Comparison of ENCODE assay signal across 8 mouse cellular contexts in genomic region chr5:118562206-118562605, GRCm38 (mm10). TPM values are rescaled to one million over a fixed set of nuclear protein-coding genes. Genes with fewer than 3 reads are reported as not detected.
DNase-seq lines count a peak whose midpoint lies in the region; ATAC-seq and TF ChIP-seq lines count a peak whose summit lies in the region.

No protein-coding gene starts in this region.

- DNase-seq in layer of hippocampus, adult 2 months (ENCODE audit: low spot score in 2 of 2) = no peak
- DNase-seq in layer of hippocampus, adult 8-10 months (ENCODE audit: low spot score in 2 of 2) = no peak
- no peak for DNase-seq in embryonic facial prominence, embryonic 14.5 days (ENCODE audit: low spot score)
- DNase-seq in frontal cortex, adult 2 months (ENCODE audit: extremely low spot score in 1 of 2, low spot score in 1 of 2) = no peak
- no peak for DNase-seq in adrenal gland, postnatal 36 days
- DNase-seq in frontal cortex, postnatal 36 days (ENCODE audit: low spot score in 2 of 2) = no peak

- no peaks in the 10 kb centered on the region for H3K27me3 ChIP-seq in embryonic facial prominence, embryonic 14.5 days (replicated peaks; ENCODE audit: control insufficient read depth, insufficient read depth, low read length)
- no peaks in the 10 kb centered on the region for H3K27me3 ChIP-seq in intestine, postnatal 0 days (replicated peaks; ENCODE audit: control insufficient read depth, insufficient read depth, low read length)
- H3K27me3 ChIP-seq in neural tube, embryonic 13.5 days = no peaks in the 10 kb centered on the region

- H3K9ac ChIP-seq in embryonic facial prominence, embryonic 14.5 days (ENCODE audit: low read depth, low read length) = peak overlapping the region; percentile 94
- no peak overlapping the region for H3K9ac ChIP-seq in intestine, postnatal 0 days (ENCODE audit: low read depth, low read length)
- peak overlapping the region; percentile 95 for H3K9ac ChIP-seq in neural tube, embryonic 13.5 days

- ATAC-seq in embryonic facial prominence, embryonic 14.5 days (ENCODE audit: low read depth) = no peak
- no peak for ATAC-seq in intestine, postnatal 0 days
- no peak for ATAC-seq in neural tube, embryonic 13.5 days (ENCODE audit: low read depth)

- H3K4me1 ChIP-seq in embryonic facial prominence, embryonic 14.5 days (ENCODE audit: control insufficient read depth, insufficient read depth, low read length) = peaks cover 35% of the 10 kb centered on the region
- peaks cover 11% of the 10 kb centered on the region; the same call in 1 of the 2 replicates for H3K4me1 ChIP-seq in intestine, postnatal 0 days (replicated peaks; ENCODE audit: control insufficient read depth, insufficient read depth, low read length)
- H3K4me1 ChIP-seq in neural tube, embryonic 13.5 days (replicated peaks) = peaks cover 63% of the 10 kb centered on the region

- TF ChIP-seq CTCF in layer of hippocampus, adult 2 months (conservative IDR thresholded peaks at IDR 0.05) = no peak
- TF ChIP-seq CTCF in intestine, postnatal 0 days (IDR thresholded peaks at IDR 0.05; ENCODE audit: low read depth) = no peak

- peak overlapping the region; percentile 79 for H3K4me2 ChIP-seq in embryonic facial prominence, embryonic 14.5 days (ENCODE audit: low read depth, low read length)
- H3K4me2 ChIP-seq in intestine, postnatal 0 days (replicated peaks; ENCODE audit: low read depth) = peak overlapping the region; percentile 90
- H3K4me2 ChIP-seq in neural tube, embryonic 13.5 days = peak overlapping the region; percentile 72

- no peaks in the 10 kb centered on the region for H3K9me3 ChIP-seq in embryonic facial prominence, embryonic 14.5 days (ENCODE audit: control insufficient read depth, low read length)
- no peaks in the 10 kb centered on the region for H3K9me3 ChIP-seq in intestine, postnatal 0 days (ENCODE audit: control insufficient read depth)
- H3K9me3 ChIP-seq in neural tube, embryonic 13.5 days = no peaks in the 10 kb centered on the region

- H3K36me3 ChIP-seq in embryonic facial prominence, embryonic 14.5 days (ENCODE audit: control insufficient read depth, insufficient read depth, low read length) = no peaks in the 10 kb centered on the region
- H3K36me3 ChIP-seq in intestine, postnatal 0 days (ENCODE audit: control insufficient read depth, insufficient read depth) = no peaks in the 10 kb centered on the region
- no peaks in the 10 kb centered on the region for H3K36me3 ChIP-seq in neural tube, embryonic 13.5 days

- no peak overlapping the region; the same call in 1 of the 2 replicates for H3K27ac ChIP-seq in layer of hippocampus, adult 2 months
- no peak overlapping the region for H3K27ac ChIP-seq in embryonic facial prominence, embryonic 14.5 days (replicated peaks; ENCODE audit: low read depth, low read length)
- no peak overlapping the region for H3K27ac ChIP-seq in intestine, postnatal 0 days (ENCODE audit: low read depth, low read length)
- no peak overlapping the region for H3K27ac ChIP-seq in neural tube, embryonic 13.5 days (replicated peaks)

- H3K4me3 ChIP-seq in layer of hippocampus, adult 2 months = peak overlapping the region; percentile 81
- peak overlapping the region; percentile 81 for H3K4me3 ChIP-seq in embryonic facial prominence, embryonic 14.5 days (ENCODE audit: low read depth, low read length)
- peak overlapping the region; percentile 83 for H3K4me3 ChIP-seq in intestine, postnatal 0 days (ENCODE audit: low read depth, low read length)
- H3K4me3 ChIP-seq in neural tube, embryonic 13.5 days = peak overlapping the region; percentile 86

- WGBS in embryonic facial prominence, embryonic 14.5 days = 33% methylated on average over 3 of the region's 3 CpGs
- WGBS in intestine, postnatal 0 days = 74% methylated on average over 3 of the region's 3 CpGs
- 26% methylated on average over 3 of the region's 3 CpGs for WGBS in neural tube, embryonic 13.5 days

RNA-seq across cellular contexts. Expression of gene Med13l, which starts 1.7 kb away (rescaled TPM):
- total RNA-seq in layer of hippocampus, adult 2 months (2021) = 100 to 1,000 TPM; 121 to 128 TPM
- total RNA-seq in layer of hippocampus, adult 8-10 months (2022) = 100 to 1,000 TPM in 3 of 4 experiments, 10 to 100 TPM in 1; 94.9 to 137 (median 109) TPM
- polyA plus RNA-seq in embryonic facial prominence, embryonic 14.5 days (2014; fragmentation: Nextera tagmentation; extraction: Ambion mirVana) = 15.7 and 16.5 TPM in 2 replicates
- polyA plus RNA-seq in intestine, postnatal 0 days (2015; fragmentation: Nextera tagmentation; extraction: Ambion mirVana) = 5.1 and 5.8 TPM in 2 replicates
- polyA plus RNA-seq in neural tube, embryonic 13.5 days (2015; fragmentation: Nextera tagmentation; extraction: Ambion mirVana) = 12.9 and 15.2 TPM in 2 replicates
- 29.3 and 30.9 TPM in 2 replicates for polyA plus RNA-seq in frontal cortex, adult 2 months (2012; rRNA removed)
- total RNA-seq in adrenal gland, postnatal 36 days (2021) = 10 to 100 TPM; 36.3 to 42.5 TPM
